Mouse (Mus musculus) liver, embryonic 14.5 days (tissue): Measurements from ENCODE around the gene Mymx.

Experiments used
- CTCF ChIP-seq: IDR thresholded peaks from 2 replicates; pipeline ENCODE4 v1.5.1; 2016; ENCODE audit warnings: antibody characterized with exemption, low read depth, control low read depth
- EP300 ChIP-seq: IDR thresholded peaks from 2 replicates; pipeline ENCODE4 v1.6.1; 2016; ENCODE audit warnings: antibody characterized with exemption, low read depth

DNA sequence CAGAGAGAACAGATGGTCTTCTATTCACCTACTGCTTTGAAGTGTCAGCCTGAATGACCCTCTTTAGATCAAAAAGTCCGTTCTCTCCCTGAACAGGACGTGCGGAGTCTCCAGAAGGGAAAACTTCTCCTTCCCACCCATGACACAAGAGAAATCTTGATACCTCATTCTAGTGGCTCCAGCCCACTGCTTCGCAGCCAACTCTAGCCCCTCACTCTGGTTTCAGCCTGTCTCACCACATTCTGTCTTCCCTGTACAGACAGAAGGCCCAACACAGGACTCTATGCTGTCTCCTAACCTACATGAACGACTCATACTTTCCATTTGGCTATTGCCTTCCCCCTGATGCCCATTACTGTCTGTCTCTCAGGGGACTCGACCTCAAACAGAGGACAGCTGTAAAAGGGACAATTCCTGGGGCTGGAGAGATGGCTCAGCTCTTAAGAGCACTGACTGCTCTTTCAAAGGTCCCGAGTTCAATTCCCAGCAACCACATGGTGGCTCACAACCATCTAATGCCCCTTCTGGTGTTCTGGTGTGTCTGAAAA is 50.6 kb downstream of the Mymx start:
- TF ChIP-seq EP300 (no peak), CTCF (no peak)
